11 mouse cellular contexts compared by ENCODE assay signal in the genomic region with DNA sequence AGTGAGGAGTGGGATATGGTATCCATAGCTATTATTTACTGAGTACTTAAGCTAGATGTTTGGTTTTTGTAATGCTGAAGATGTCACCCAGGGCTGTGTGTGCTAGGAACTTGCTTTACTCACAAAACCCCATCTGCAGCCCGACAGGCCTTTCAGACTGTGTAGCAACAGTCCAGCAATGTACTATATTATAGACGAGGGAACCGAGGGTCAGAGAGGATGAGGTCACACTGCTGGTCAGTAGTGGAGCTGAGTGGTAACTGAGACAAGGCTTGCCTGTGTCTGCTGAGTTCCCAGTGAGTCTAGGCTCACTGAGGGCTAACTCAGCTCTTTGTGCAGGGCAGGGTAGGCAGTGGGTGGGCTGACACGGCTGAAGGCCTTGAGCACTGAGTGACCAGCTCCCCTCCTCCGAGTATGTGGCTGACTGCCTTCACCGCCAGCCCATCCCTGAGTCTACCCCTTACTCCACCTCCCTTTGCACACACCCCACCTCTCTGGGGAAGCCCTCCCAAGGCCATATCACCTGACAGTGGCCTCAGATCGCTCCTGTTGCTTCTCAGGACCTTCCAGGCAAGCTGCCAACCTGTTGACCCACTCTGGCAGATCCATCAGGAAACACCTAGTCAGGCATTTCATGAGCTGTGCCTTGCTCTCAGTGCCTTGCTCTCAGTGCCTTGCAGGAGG. TPM values are rescaled to one million over a fixed set of nuclear protein-coding genes. Genes with fewer than 3 reads are reported as not detected.
A peak's percentile ranks its signal among the peaks of the same experiment; 100 is the strongest.
DNase-seq lines count a peak whose midpoint lies in the region; ATAC-seq and TF ChIP-seq lines count a peak whose summit lies in the region.
"Had no signal": no experiment of that assay in that cellular context is flagged by ENCODE, and none has a peak within 500 bp of the region (broad histone marks: within the 10 kb centered on the region; RNA-seq: fewer than 3 reads in every experiment).

No protein-coding gene starts in this region.

- H3K36me3 ChIP-seq in kidney, adult 2 months (ENCODE audit: control insufficient read depth, insufficient read depth, low read length): no peaks in the 10 kb centered on the region
- H3K36me3 ChIP-seq in limb, embryonic 10.5 days: no peaks in the 10 kb centered on the region
- H3K36me3 ChIP-seq in stomach, embryonic 16.5 days (ENCODE audit: control insufficient read depth, insufficient read depth, low read length): no peaks in the 10 kb centered on the region

- H3K27me3 ChIP-seq in kidney, adult 2 months (replicated peaks; ENCODE audit: control insufficient read depth, insufficient read depth, low read length): no peaks in the 10 kb centered on the region
- H3K27me3 ChIP-seq in limb, embryonic 10.5 days (ENCODE audit: low read depth, poor library complexity, severe bottlenecking): peaks cover 12% of the 10 kb centered on the region; the same call in 1 of the 2 replicates
- H3K27me3 ChIP-seq in stomach, embryonic 16.5 days (ENCODE audit: control insufficient read depth, insufficient read depth, low read length): no peaks in the 10 kb centered on the region

- no peak overlapping the region for H3K27ac ChIP-seq in kidney, adult 2 months (ENCODE audit: insufficient read depth, low read depth, low read length)
- H3K27ac ChIP-seq in limb, embryonic 10.5 days: peak overlapping the region; percentile 48; the same call in 1 of the 2 replicates
- peak overlapping the region; percentile 59; the same call in 1 of the 2 replicates for H3K27ac ChIP-seq in stomach, embryonic 16.5 days (ENCODE audit: low read length)

- no peaks in the 10 kb centered on the region for H3K9me3 ChIP-seq in limb, embryonic 10.5 days (replicated peaks)
- H3K9me3 ChIP-seq in stomach, embryonic 16.5 days (replicated peaks; ENCODE audit: control insufficient read depth, low read length): no peaks in the 10 kb centered on the region

- TF ChIP-seq CTCF in lung, adult 2 months (IDR thresholded peaks at IDR 0.05; ENCODE audit: insufficient read depth, low read length): no peak
- no peak for TF ChIP-seq CTCF in kidney, adult 2 months (conservative IDR thresholded peaks at IDR 0.05; ENCODE audit: insufficient read depth, insufficient read length, low read depth, low read length)

- H3K4me2 ChIP-seq in stomach, embryonic 16.5 days (ENCODE audit: low read depth, low read length): no peak overlapping the region

- no peaks in the 10 kb centered on the region for H3K4me1 ChIP-seq in lung, adult 2 months (ENCODE audit: control insufficient read depth, insufficient read depth, low read length)
- H3K4me1 ChIP-seq in kidney, adult 2 months (ENCODE audit: control insufficient read depth, insufficient read depth, low read length): peaks cover 42% of the 10 kb centered on the region
- peaks cover 33% of the 10 kb centered on the region for H3K4me1 ChIP-seq in limb, embryonic 10.5 days
- peaks cover 61% of the 10 kb centered on the region for H3K4me1 ChIP-seq in stomach, embryonic 16.5 days (ENCODE audit: control insufficient read depth, insufficient read depth, low read length)

- 47% methylated on average over 7 of the region's 7 CpGs for WGBS in lung, adult 2 months
- 42% methylated on average over 7 of the region's 7 CpGs for WGBS in kidney, adult 2 months
- WGBS in limb, embryonic 10.5 days: 58% methylated on average over 7 of the region's 7 CpGs
- WGBS in stomach, embryonic 16.5 days: 42% methylated on average over 7 of the region's 7 CpGs

- peak; percentile 46 to 67 for DNase-seq in lung, adult 18-20 months
- no peak for DNase-seq in lung, adult 2 months
- DNase-seq in kidney, adult 2 months: peak; percentile 87
- DNase-seq in limb, embryonic 10.5 days (ENCODE audit: low spot score): no peak
- no peak for DNase-seq in cerebellum, adult 8-10 months
- no peak for DNase-seq in adrenal gland, postnatal 10 days
- DNase-seq: embryo, embryonic 11 days; gastrocnemius, postnatal 10 days; right cerebral cortex, postnatal 14 days had no signal

- H3K9ac ChIP-seq in stomach, embryonic 16.5 days (ENCODE audit: low read length): no peak overlapping the region

- no peak overlapping the region for H3K4me3 ChIP-seq in lung, adult 2 months (replicated peaks; ENCODE audit: extremely low read depth, low read depth, low read length)
- no peak overlapping the region for H3K4me3 ChIP-seq in kidney, adult 2 months (ENCODE audit: insufficient read depth, low read depth, low read length)
- no peak overlapping the region for H3K4me3 ChIP-seq in limb, embryonic 10.5 days
- no peak overlapping the region for H3K4me3 ChIP-seq in stomach, embryonic 16.5 days (replicated peaks; ENCODE audit: low read length)

- TF ChIP-seq POLR2A in lung, adult 2 months (IDR thresholded peaks at IDR 0.05; ENCODE audit: borderline replicate concordance, extremely low read depth, low read depth, low read length): no peak
- no peak for TF ChIP-seq POLR2A in kidney, adult 2 months (IDR thresholded peaks at IDR 0.05; ENCODE audit: low read depth, low read length)

- ATAC-seq in stomach, embryonic 16.5 days (ENCODE audit: insufficient read depth, low FRiP score): peak; percentile 47

RNA-seq across cellular contexts. Expression of gene Fam83f, which starts 8.8 kb away (rescaled TPM):
- polyA plus RNA-seq in lung, adult 2 months (2012; rRNA removed): 1.2 and 2.2 TPM in 2 replicates
- 2.8 and 3.1 TPM in 2 replicates for polyA plus RNA-seq in kidney, adult 2 months (2012; rRNA removed)
- polyA plus RNA-seq in limb, embryonic 10.5 days (2016; fragmentation: Nextera tagmentation; extraction: Ambion mirVana): 0.98 and 1.2 TPM in 2 replicates
- 22.0 and 22.4 TPM in 2 replicates for polyA plus RNA-seq in stomach, embryonic 16.5 days (2015; fragmentation: Nextera tagmentation; extraction: Ambion mirVana)
- 1 to 10 TPM; 1.5 to 2.0 TPM for total RNA-seq in adrenal gland, postnatal 10 days (2021)
- total RNA-seq: MEL had no signal

RNA-seq across cellular contexts. Expression of gene Tnrc6b, which starts 30.6 kb away (rescaled TPM):
- polyA plus RNA-seq in lung, adult 2 months (2012; rRNA removed): 16.6 TPM in 2 replicates
- 12.1 and 14.2 TPM in 2 replicates for polyA plus RNA-seq in kidney, adult 2 months (2012; rRNA removed)
- polyA plus RNA-seq in limb, embryonic 10.5 days (2016; fragmentation: Nextera tagmentation; extraction: Ambion mirVana): 31.0 and 40.1 TPM in 2 replicates
- polyA plus RNA-seq in stomach, embryonic 16.5 days (2015; fragmentation: Nextera tagmentation; extraction: Ambion mirVana): 28.3 and 29.9 TPM in 2 replicates
- total RNA-seq in adrenal gland, postnatal 10 days (2021): 10 to 100 TPM; 44.6 to 66.8 TPM

Comparison
In these comparisons a context has a peak if more than half of its experiments do, and no peak if none do; other contexts are left out.
1. DNase-seq: peak in lung, adult 18-20 months (2 of 2) and kidney, adult 2 months (single experiment); none in lung, adult 2 months (single experiment), limb, embryonic 10.5 days (single experiment), cerebellum, adult 8-10 months (single experiment) and adrenal gland, postnatal 10 days (single experiment).